In the genomic region with DNA sequence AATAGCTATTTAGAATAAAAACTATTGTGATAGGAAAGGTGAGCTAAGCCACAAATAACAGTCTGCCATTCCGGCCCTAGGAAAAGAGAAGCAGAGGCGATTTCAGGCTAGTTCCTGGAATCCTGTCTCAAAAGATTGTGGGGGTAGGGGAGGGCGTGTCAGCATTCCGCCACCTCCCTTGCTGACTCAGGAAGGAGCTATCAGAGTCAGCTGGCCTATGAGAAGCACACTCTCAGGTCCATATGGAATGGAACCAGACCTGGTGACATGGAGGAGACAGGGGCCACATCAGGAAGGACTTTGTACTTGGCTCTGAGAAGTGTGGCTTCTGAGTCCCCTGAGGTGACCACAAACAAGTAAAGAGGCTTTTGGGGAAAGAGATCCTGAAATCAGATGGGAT, we compare ENCODE assay signal across 28 mouse cellular contexts. TPM values are rescaled to one million over a fixed set of nuclear protein-coding genes. Genes with fewer than 3 reads are reported as not detected.
DNase-seq lines count a peak whose midpoint lies in the region; ATAC-seq lines count a peak whose summit lies in the region.
"Had no signal": no experiment of that assay in that cellular context is flagged by ENCODE, and none has a peak within 500 bp of the region (broad histone marks: within the 10 kb centered on the region; RNA-seq: fewer than 3 reads in every experiment).

No protein-coding gene starts in this region.

- WGBS in intestine, embryonic 15.5 days = 59% methylated on average over 4 of the region's 4 CpGs

- H3K36me3 ChIP-seq in intestine, embryonic 15.5 days = no peaks in the 10 kb centered on the region
- H3K36me3 ChIP-seq: embryonic facial prominence, embryonic 13.5 days; heart, embryonic 10.5 days; hindbrain, embryonic 13.5 days; limb, embryonic 10.5 days; neural tube, embryonic 12.5 days had no signal

- H3K9me3 ChIP-seq in intestine, embryonic 15.5 days = no peaks in the 10 kb centered on the region
- H3K9me3 ChIP-seq: embryonic facial prominence, embryonic 13.5 days; heart, embryonic 10.5 days; hindbrain, embryonic 13.5 days; limb, embryonic 10.5 days; neural tube, embryonic 12.5 days had no signal

- H3K4me3 ChIP-seq in intestine, embryonic 15.5 days (replicated peaks) = no peak overlapping the region
- H3K4me3 ChIP-seq: embryonic facial prominence, embryonic 13.5 days; heart, embryonic 10.5 days; hindbrain, embryonic 13.5 days; limb, embryonic 10.5 days; neural tube, embryonic 12.5 days had no signal

- H3K4me2 ChIP-seq in intestine, embryonic 15.5 days (replicated peaks) = no peak overlapping the region
- H3K4me2 ChIP-seq: embryonic facial prominence, embryonic 13.5 days; hindbrain, embryonic 13.5 days; midbrain, embryonic 11.5 days; neural tube, embryonic 12.5 days had no signal

- peak; percentile 53; the same call in 1 of the 2 replicates for ATAC-seq in intestine, embryonic 15.5 days
- ATAC-seq: forebrain, embryonic 14.5 days; liver, postnatal 0 days; Patski had no signal

- 0 out of 2 replicates have a peak, but pooled peaks cover 9% of the 10 kb centered on the region for H3K4me1 ChIP-seq in intestine, embryonic 15.5 days (replicated peaks)
- H3K4me1 ChIP-seq: hindbrain, embryonic 13.5 days; neural tube, embryonic 12.5 days had no signal

- no peaks in the 10 kb centered on the region for H3K27me3 ChIP-seq in intestine, embryonic 15.5 days (replicated peaks)
- H3K27me3 ChIP-seq: Patski had no signal

- H3K27ac ChIP-seq in intestine, embryonic 15.5 days = no peak overlapping the region
- H3K27ac ChIP-seq: embryonic facial prominence, embryonic 13.5 days; heart, embryonic 10.5 days; hindbrain, embryonic 13.5 days; limb, embryonic 10.5 days; neural tube, embryonic 12.5 days had no signal

- H3K9ac ChIP-seq in intestine, embryonic 15.5 days = no peak overlapping the region
- H3K9ac ChIP-seq: embryonic facial prominence, embryonic 13.5 days; hindbrain, embryonic 13.5 days; liver, postnatal 0 days; neural tube, embryonic 12.5 days had no signal

- peak; percentile 11 for DNase-seq in kidney, adult 18-20 months
- DNase-seq in kidney, postnatal 25 days = no peak
- peak; percentile 56 for DNase-seq in lung, postnatal 36 days
- no peak for DNase-seq in lung, postnatal 10 days
- DNase-seq in right cerebral cortex, adult 2 months (ENCODE audit: low spot score in 2 of 2) = no peak
- no peak for DNase-seq in adrenal gland, postnatal 36 days
- DNase-seq in c-Kit-positive CD71-positive TER-119-positive erythroid progenitor cells, embryonic 14.5 days (ENCODE audit: low spot score) = no peak
- DNase-seq: adrenal gland, postnatal 14 days; cerebellum, adult 11-12 months; cerebellum, postnatal 14 days; heart, postnatal 14 days; kidney, postnatal 10 days; liver, postnatal 0 days; lung, postnatal 4 days; spleen, adult 18-20 months; thymus, postnatal 36 days had no signal

RNA-seq across cellular contexts. Expression of a gene that starts 2.6 kb away (rescaled TPM):
- polyA plus RNA-seq in intestine, embryonic 15.5 days (2015; fragmentation: Nextera tagmentation; extraction: Ambion mirVana) = 44.0 and 45.5 TPM in 2 replicates
- total RNA-seq in adrenal gland, postnatal 36 days (2021) = 100 to 1,000 TPM; 134 to 165 TPM

RNA-seq across cellular contexts. Expression of a gene that starts 17.2 kb away (rescaled TPM):
- 6.9 and 11.1 TPM in 2 replicates for polyA plus RNA-seq in intestine, embryonic 15.5 days (2015; fragmentation: Nextera tagmentation; extraction: Ambion mirVana)
- total RNA-seq in adrenal gland, postnatal 36 days (2021) = 10 to 100 TPM in 1 of 2 experiments, 1 to 10 TPM in 1; 8.0 to 15.5 TPM

RNA-seq across cellular contexts. Expression of a gene that starts 44.0 kb away (rescaled TPM):
- not detected in 2 replicates for polyA plus RNA-seq in intestine, embryonic 15.5 days (2015; fragmentation: Nextera tagmentation; extraction: Ambion mirVana)
- total RNA-seq in adrenal gland, postnatal 36 days (2021) = not detected
- total RNA-seq: adrenal gland, postnatal 14 days; heart, postnatal 14 days; left cerebral cortex, adult 18-20 months; liver, adult 2 months had no signal
- polyA plus RNA-seq: embryonic facial prominence, embryonic 13.5 days; forebrain, embryonic 14.5 days; heart, embryonic 10.5 days; limb, embryonic 10.5 days; liver, adult 2 months; liver, postnatal 0 days; midbrain, embryonic 11.5 days; neural tube, embryonic 12.5 days; Patski had no signal

RNA-seq across cellular contexts. Expression of a gene that starts 57.4 kb away (rescaled TPM):
- 2.2 and 2.5 TPM in 2 replicates for polyA plus RNA-seq in intestine, embryonic 15.5 days (2015; fragmentation: Nextera tagmentation; extraction: Ambion mirVana)
- under 1 TPM in 1 of 2 experiments, not detected in 1; 0.13 TPM for total RNA-seq in adrenal gland, postnatal 36 days (2021)
- total RNA-seq: liver, adult 2 months; monocyte, adult 5-6 weeks had no signal
- polyA plus RNA-seq: liver, adult 2 months; liver, postnatal 0 days; Patski had no signal

Comparison
In these comparisons a context has a peak if more than half of its experiments do, and no peak if none do; other contexts are left out.
1. DNase-seq: peak in kidney, adult 18-20 months (single experiment) and lung, postnatal 36 days (single experiment); none in kidney, postnatal 25 days (0 of 2), lung, postnatal 10 days (single experiment), right cerebral cortex, adult 2 months (0 of 2), adrenal gland, postnatal 36 days (0 of 2) and c-Kit-positive CD71-positive TER-119-positive erythroid progenitor cells, embryonic 14.5 days (single experiment).